Mouse (Mus musculus) liver (tissue): Measurements from ENCODE around the gene Gbp7.
"Not testable (repeated sequence)": the region's sequence is repeated elsewhere in the genome, so short reads cannot be mapped to it uniquely, and the experiment has no call there.

Experiments used
- DNase-seq: peaks from one replicate; pipeline ENCODE4 v3.0.0-alpha.2; 2020; ENCODE audit warnings: mixed read lengths

Gene Gbp7

GRCm38 (mm10) chr3:142561045-142561646, 31.0 kb downstream of the Gbp7 start:
- DNase-seq: no peak

GRCm38 (mm10) chr3:142561666-142562065, 31.5 kb downstream of the Gbp7 start:
- DNase-seq: no peak

- not testable (repeated sequence) for DNase-seq
Measured at GRCm38 (mm10) chr3:142567490-142567889, 37.3 kb downstream of the Gbp7 start.

GRCm38 (mm10) chr3:142570738-142571137, 40.6 kb downstream of the Gbp7 start:
- DNase-seq: no peak

- no peak for DNase-seq
Measured at GRCm38 (mm10) chr3:142577108-142577507, 47.0 kb downstream of the Gbp7 start.

GRCm38 (mm10) chr3:142578342-142578741, 48.2 kb downstream of the Gbp7 start:
- DNase-seq: no peak

GRCm38 (mm10) chr3:142583067-142583466, 52.9 kb downstream of the Gbp7 start:
- no peak for DNase-seq

GRCm38 (mm10) chr3:142587386-142587785, 57.2 kb downstream of the Gbp7 start:
- DNase-seq: no peak

- no peak for DNase-seq
Measured at GRCm38 (mm10) chr3:142588888-142589287, 58.7 kb downstream of the Gbp7 start.

- DNase-seq: no peak
Measured at GRCm38 (mm10) chr3:142590431-142591067, 60.4 kb downstream of the Gbp7 start.

- DNase-seq: no peak
Measured at GRCm38 (mm10) chr3:142594547-142594946, 64.4 kb downstream of the Gbp7 start, which contains the start of gene Gbp2b. TSS of gene Gbp2b (plus strand) at chr3:142594847.

- DNase-seq: no peak
Measured at GRCm38 (mm10) chr3:142597923-142598322, 67.8 kb downstream of the Gbp7 start.
